Mouse (Mus musculus): ENCODE data around the gene Tmed10. TPM values are rescaled to one million over a fixed set of nuclear protein-coding genes. Genes with fewer than 3 reads are reported as not detected.

Tmed10 gene
- total RNA-seq (2015; ENCODE audit: low replicate concordance) (79.6 and 96.5 TPM in 2 replicates), total RNA-seq (2017; ENCODE audit: low replicate concordance) (29.9 and 45.4 TPM in 2 replicates)

DNA sequence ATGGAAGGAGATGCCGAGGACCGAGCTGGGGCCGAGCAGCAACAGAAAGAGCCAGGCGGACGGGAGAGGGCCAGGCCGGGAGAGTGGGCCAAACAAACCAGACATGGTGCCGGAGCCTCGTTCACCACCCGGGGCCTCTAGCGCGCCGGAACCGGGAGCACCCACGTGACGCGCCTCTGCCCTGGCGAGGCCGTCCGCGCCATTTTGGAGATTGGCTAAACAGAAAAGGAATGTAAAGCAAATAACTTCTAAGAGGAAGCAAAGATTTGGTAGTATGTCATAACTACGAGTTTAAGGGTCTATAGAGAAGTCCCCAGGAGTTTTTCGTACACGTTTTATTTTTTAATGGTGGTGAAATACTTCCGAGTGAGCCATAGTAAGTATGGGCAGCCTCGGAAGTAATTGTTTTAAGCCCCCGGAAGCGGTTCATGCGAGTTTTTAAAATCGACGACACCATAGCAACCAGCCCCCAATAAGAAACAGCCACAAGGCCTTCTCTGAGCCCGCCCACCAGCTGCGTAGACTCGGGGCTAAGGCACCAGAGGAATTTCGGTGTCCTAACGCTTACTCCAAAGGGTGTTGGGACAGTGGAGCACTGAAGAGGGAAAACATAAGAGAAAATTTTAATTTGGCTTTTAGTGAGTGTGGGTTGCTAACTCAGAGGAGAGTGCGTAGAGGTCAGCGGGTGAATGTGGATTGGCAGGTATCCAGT, at the start of gene Tmed10:
Gene Tmed10, minus strand, starts transcription at position 287 of the 712 bp plus-strand sequence.
- peak; percentile 95 for ATAC-seq (replicated peaks; ENCODE audit: low FRiP score, poor library complexity, severe bottlenecking)

DNA sequence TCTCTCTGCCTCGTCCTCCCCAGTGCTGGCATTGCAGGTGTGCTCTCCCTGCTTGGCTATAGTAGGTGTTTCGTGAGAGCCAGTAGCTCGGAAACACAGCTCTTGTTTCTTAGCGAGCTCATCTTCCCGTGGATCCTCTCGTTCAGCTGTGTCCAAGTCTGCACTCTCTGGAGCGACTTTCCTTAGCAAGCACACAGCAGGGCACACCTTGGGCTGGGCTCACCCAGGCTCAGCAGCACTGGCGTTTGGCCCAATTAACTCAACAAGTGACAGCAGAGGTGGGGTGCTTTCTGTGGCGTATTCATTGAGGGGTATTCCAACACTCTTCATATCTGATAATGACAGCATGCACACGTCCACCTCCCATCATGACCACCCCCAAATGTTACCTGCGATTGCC, 48.6 kb upstream of the Tmed10 start:
- no peak for ATAC-seq (replicated peaks; ENCODE audit: low FRiP score, poor library complexity, severe bottlenecking)

DNA sequence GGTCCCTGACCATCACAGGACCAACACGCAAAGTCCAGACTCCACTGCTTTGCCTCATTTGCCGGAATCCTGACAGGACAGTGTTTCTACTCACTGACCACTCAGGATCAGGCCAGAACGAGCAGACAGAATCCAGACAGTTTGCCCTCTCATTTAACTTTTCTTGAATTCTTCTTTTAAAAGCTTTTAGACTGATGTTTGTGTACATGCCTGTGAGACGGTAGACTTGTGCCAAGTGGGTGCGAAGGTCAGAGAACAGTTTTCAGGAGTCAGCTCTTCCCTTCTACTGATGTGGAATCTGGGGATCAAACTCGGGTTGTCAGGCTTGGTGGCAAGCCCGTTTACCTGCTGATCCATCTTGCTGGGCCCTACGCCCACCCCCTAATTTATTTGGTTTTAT, 47.9 kb upstream of the Tmed10 start:
- ATAC-seq (replicated peaks; ENCODE audit: low FRiP score, poor library complexity, severe bottlenecking) = no peak

DNA sequence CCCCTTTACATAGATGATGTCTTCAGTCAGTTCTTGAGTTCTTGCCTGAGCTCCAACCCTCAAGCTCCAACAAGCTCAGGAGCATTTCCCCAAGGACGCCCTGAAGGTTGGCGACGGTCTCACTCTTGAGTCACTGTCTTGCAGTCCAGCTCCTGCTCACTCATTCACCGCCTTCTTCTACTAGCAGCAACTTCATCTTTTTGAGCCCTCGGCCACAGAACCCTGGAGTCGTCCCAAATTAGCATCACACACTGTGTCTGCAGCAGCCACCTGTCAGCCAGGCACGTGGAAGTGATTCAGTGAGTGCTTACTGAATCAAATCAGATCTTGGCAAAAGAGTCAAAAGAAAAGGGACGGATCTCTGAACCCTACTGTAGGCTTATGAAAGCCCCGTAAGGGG, 46.3 kb upstream of the Tmed10 start:
- no peak for ATAC-seq (replicated peaks; ENCODE audit: low FRiP score, poor library complexity, severe bottlenecking)

- no peak for ATAC-seq (replicated peaks; ENCODE audit: low FRiP score, poor library complexity, severe bottlenecking)
Measured at GRCm38 (mm10) chr12:85417845-85418244, 43.2 kb upstream of the Tmed10 start.

DNA sequence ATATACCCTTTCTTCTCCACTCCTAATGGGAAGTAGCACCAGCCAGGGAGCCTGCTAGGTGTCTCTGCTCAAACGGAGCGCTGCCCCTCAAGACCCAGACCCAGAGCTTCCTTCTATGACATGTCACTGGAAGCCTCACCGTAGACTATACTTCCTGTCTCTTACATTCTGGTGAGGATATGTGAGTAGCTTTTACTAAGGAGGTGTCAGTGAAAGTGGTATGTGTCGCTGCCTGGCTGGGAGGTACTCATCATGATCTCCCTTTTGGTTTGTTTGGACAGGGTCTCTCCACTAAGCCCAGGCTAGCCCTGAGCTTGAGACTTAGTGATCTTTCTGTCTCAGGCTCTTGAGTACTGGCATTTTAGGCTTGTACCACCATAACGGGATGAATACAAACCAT, 41.7 kb upstream of the Tmed10 start:
- no peak for ATAC-seq (replicated peaks; ENCODE audit: low FRiP score, poor library complexity, severe bottlenecking)

GRCm38 (mm10) chr12:85415876-85416275, 41.2 kb upstream of the Tmed10 start:
- ATAC-seq (replicated peaks; ENCODE audit: low FRiP score, poor library complexity, severe bottlenecking) = no peak

GRCm38 (mm10) chr12:85411136-85411535, 36.5 kb upstream of the Tmed10 start:
- ATAC-seq (replicated peaks; ENCODE audit: low FRiP score, poor library complexity, severe bottlenecking) = no peak

DNA sequence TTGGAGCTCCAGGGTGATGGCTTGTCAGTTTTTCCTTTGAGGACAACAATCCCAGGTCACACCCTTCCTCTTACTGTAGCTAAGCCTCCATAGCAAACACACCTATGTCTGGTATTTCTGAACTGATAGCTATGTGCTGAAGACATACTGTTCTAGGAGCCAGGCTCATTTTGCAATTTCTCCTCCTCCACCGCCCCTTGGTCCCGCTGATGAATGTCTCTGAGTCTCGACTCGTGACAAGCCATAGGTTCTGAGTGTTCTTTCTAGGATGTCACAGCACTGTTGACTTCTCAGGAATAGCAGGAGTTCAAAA, 23.3 kb upstream of the Tmed10 start:
- no peak for ATAC-seq (replicated peaks; ENCODE audit: low FRiP score, poor library complexity, severe bottlenecking)

GRCm38 (mm10) chr12:85397063-85397959, 22.7 kb upstream of the Tmed10 start:
- ATAC-seq (replicated peaks; ENCODE audit: low FRiP score, poor library complexity, severe bottlenecking) = no peak

DNA sequence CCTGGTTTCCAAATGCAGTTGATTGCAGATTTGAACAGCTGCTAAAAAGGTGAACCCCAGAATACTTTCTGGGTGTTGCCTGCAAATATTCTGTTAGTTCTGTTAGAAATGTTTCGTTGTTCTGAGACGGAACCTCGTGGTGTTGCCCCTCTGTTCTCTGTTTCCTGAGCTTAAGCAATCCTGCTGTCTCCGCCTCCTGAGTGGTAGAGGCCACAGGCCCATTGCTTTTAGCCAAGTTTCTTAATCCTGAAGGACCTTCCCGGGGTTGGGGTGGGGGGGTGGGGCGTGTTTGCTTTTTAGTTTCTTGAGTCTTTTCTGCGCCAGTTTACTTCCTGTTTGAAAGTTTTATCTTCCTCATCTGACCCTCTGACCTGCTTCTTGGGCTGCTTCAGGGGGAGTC, 19.3 kb upstream of the Tmed10 start:
- no peak for ATAC-seq (replicated peaks; ENCODE audit: low FRiP score, poor library complexity, severe bottlenecking)

- no peak for ATAC-seq (replicated peaks; ENCODE audit: low FRiP score, poor library complexity, severe bottlenecking)
Measured at GRCm38 (mm10) chr12:85393526-85393925, 18.9 kb upstream of the Tmed10 start.

- ATAC-seq (replicated peaks; ENCODE audit: low FRiP score, poor library complexity, severe bottlenecking) = no peak
Measured at GRCm38 (mm10) chr12:85391148-85391547, 16.5 kb upstream of the Tmed10 start.

DNA sequence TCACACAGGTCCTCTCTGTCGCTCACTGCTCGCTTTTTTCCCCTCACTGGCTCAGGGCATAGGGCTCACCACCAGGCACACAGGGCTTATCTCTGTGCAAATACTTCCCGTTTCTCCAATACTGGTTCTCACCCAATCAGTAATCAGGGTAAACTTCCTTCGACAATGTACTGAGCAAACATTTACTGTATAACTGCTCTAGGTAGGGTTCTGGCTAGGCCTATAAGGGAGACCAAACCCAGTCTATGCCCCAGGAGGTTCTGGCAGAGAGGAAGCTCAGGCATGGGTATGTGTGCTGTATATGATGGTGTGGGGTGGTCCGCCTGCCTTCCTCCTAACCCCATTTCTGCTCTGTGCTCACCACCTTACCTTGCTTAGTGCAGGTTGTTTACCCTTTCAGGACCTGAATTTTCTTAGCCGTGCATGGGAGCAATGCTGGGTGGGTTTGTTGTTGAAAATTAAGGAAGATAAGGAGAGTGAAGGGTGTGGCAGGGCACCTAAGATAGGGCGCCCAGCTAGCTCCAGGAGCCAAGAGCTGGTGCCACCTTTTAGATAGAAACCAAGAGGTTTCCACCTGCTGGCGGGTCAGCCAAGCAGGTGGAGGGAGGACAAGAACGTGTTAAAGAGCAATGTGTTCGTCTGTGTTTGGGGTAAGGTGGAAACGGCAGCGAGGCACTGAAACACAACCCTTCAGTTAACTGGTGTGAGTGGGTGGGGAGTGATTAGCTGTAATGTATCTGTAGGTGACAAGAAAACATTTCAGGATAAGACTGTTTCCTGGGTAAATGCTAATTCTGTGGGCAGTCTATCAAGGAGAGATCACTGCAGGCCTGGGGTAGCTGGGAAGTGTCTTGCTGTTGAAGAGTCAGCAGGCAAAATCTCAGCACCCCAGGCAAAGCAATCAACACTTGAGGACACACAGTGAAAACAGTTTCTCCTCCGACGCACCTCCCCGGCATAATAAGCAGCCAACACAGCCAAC, 14.8 kb upstream of the Tmed10 start:
- peak; percentile 59 for ATAC-seq (replicated peaks; ENCODE audit: low FRiP score, poor library complexity, severe bottlenecking)

- no peak for ATAC-seq (replicated peaks; ENCODE audit: low FRiP score, poor library complexity, severe bottlenecking)
Measured at GRCm38 (mm10) chr12:85385995-85386375, 11.3 kb upstream of the Tmed10 start.

- no peak for ATAC-seq (replicated peaks; ENCODE audit: low FRiP score, poor library complexity, severe bottlenecking)
Measured at GRCm38 (mm10) chr12:85385329-85385994, 10.8 kb upstream of the Tmed10 start.

DNA sequence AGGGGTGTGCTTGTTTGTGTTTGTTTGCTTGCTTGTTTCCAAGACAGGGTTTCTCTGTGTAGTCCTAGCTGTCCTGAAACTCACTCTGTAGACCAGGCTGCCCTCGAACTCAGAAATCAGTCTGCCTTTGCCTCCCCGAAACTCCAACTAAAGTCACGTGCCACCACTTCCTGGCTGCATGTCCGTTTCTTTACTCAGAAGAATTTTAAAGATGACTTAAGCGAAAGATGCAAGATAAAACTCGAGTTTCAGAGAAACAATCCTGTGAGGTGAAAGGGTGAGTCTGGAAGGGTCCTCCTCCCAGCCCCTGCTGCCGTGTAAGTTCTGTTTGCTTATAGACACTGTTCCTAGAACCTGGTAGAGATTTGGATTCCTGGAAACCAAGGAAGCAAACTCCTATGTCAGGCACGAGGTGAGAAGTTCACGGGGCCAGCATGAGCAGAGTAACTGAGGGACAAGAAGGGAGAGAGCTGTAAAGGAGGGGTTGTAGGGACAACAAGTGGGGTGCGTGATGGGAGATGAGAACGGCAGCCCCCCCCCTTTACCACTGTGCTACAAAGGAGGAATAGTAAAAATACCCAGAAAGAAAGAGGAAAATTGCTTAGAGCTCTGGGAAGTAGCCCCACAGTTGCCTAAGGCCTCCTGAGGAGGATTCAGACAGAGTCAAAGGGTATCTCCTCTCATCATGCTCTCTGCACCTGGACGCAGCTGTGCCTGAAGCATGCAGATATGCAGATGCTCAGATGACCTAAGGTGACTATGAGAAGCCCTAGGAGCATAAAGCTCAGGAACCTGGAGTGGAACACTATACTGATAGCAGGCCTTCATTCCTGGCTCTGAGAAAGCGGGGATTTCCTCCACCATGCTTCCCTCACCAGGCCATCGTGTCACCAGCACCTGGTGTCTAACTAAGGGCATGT, 8.4 kb upstream of the Tmed10 start:
- no peak for ATAC-seq (replicated peaks; ENCODE audit: low FRiP score, poor library complexity, severe bottlenecking)

- no peak for ATAC-seq (replicated peaks; ENCODE audit: low FRiP score, poor library complexity, severe bottlenecking)
Measured at GRCm38 (mm10) chr12:85381570-85381969, 6.9 kb upstream of the Tmed10 start.

Measured in erythroblast, adult 5-6 weeks (primary cell).